Mouse (Mus musculus) testis, adult 2 months (tissue): Measurements from ENCODE around the gene Ppm1m. TPM values are rescaled to one million over a fixed set of nuclear protein-coding genes. Genes with fewer than 3 reads are reported as not detected.

ENCODE experiments used
- H3K27ac ChIP-seq: fragments of 200-500 bp; 2 replicates; pipeline ENCODE4 v1.5.1; 2012; ENCODE audit warnings: low read depth, low read length; ENCODE audit not compliant: control insufficient read depth, insufficient read depth
- H3K27me3 ChIP-seq: fragments of 200-500 bp; 2 replicates; pipeline ENCODE4 v1.6.1; 2012; ENCODE audit warnings: mild to moderate bottlenecking, low read length, moderate library complexity; ENCODE audit not compliant: control insufficient read depth, insufficient read depth
- H3K36me3 ChIP-seq: fragments of 200-500 bp; 2 replicates; pipeline ENCODE4 v1.6.1; 2012; ENCODE audit warnings: mild to moderate bottlenecking, low read length; ENCODE audit not compliant: control insufficient read depth, insufficient read depth
- H3K4me1 ChIP-seq: fragments of 200-500 bp; 2 replicates; pipeline ENCODE4 v1.6.1; 2012; ENCODE audit warnings: low read length; ENCODE audit not compliant: control insufficient read depth, insufficient read depth
- H3K4me3 ChIP-seq: fragments of 200-500 bp; 2 replicates; pipeline ENCODE4 v1.5.1; 2012; ENCODE audit warnings: low read depth, mild to moderate bottlenecking, low read length, moderate library complexity, mixed read lengths; ENCODE audit not compliant: control insufficient read depth
- CTCF ChIP-seq: fragments of 200-500 bp; IDR thresholded peaks from 2 replicates; pipeline ENCODE4 v1.5.1; 2012; ENCODE audit warnings: low read depth, mild to moderate bottlenecking, inconsistent platforms, low read length, moderate library complexity; ENCODE audit not compliant: control insufficient read depth, insufficient read depth, insufficient replicate concordance
- POLR2A ChIP-seq: fragments of 200-500 bp; IDR thresholded peaks from 2 replicates; pipeline ENCODE4 v1.6.1; 2012; ENCODE audit warnings: low read depth, mild to moderate bottlenecking, inconsistent platforms, low read length, moderate library complexity; ENCODE audit not compliant: control insufficient read depth
- polyA plus RNA-seq: library from polyadenylated mRNA; depleted of rRNA; stranded (reverse); fragments of >200 nt; gene quantifications from 2 replicates; pipeline ENCODE4 v1.2.3, GENCODE M21; 2012

Gene Ppm1m
- polyA plus RNA-seq, 1 experiment = 40.6 TPM

GRCm38 (mm10) chr9:106227790-106228429, 28.4 kb upstream of the Ppm1m start:
- H3K27me3 ChIP-seq = no peaks in the 10 kb centered on the region
- peak overlapping the region; percentile 23 for H3K27ac ChIP-seq
- H3K36me3 ChIP-seq = no peaks in the 10 kb centered on the region
- no peak overlapping the region for H3K4me3 ChIP-seq
- H3K4me1 ChIP-seq = peaks cover 7% of the 10 kb centered on the region
- TF ChIP-seq POLR2A = no peak
- TF ChIP-seq CTCF = no peak

GRCm38 (mm10) chr9:106226151-106226682, 26.7 kb upstream of the Ppm1m start:
- Histone ChIP-seq H3K36me3 (no peaks in the 10 kb centered on the region), H3K27me3 (no peaks in the 10 kb centered on the region), H3K4me3 (peak overlapping the region; percentile 41), H3K27ac (no peak overlapping the region), H3K4me1 (peaks cover 7% of the 10 kb centered on the region)
- no peak for TF ChIP-seq POLR2A

- Histone ChIP-seq H3K4me1 (peaks cover 7% of the 10 kb centered on the region), H3K4me3 (peak overlapping the region; percentile 41), H3K27ac (no peak overlapping the region), H3K27me3 (no peaks in the 10 kb centered on the region), H3K36me3 (no peaks in the 10 kb centered on the region)
- TF ChIP-seq CTCF (no peak), POLR2A (no peak)
Observed at GRCm38 (mm10) chr9:106225469-106226150, 26.1 kb upstream of the Ppm1m start.

- Histone ChIP-seq H3K27me3 (no peaks in the 10 kb centered on the region), H3K27ac (no peak overlapping the region; the same call in 1 of the 2 replicates), H3K36me3 (no peaks in the 10 kb centered on the region), H3K4me1 (peaks cover 7% of the 10 kb centered on the region), H3K4me3 (no peak overlapping the region)
- TF ChIP-seq CTCF (no peak), POLR2A (no peak)
Observed at GRCm38 (mm10) chr9:106222994-106223393, 23.4 kb upstream of the Ppm1m start.

- H3K27ac ChIP-seq = no peak within 1 kb of the TSS; the same call in 1 of the 2 replicates
- TF ChIP-seq POLR2A (no peak), CTCF (no peak)
- H3K4me1 ChIP-seq = peaks cover 7% of the 10 kb centered on the region
- no peaks in the 10 kb centered on the region for H3K27me3 ChIP-seq
- no peak within 1 kb of the TSS for H3K4me3 ChIP-seq
- H3K36me3 ChIP-seq = no peaks in the 10 kb centered on the region
Observed at GRCm38 (mm10) chr9:106222261-106222851, 22.8 kb upstream of the Ppm1m start, which contains the start of gene Tlr9. Tlr9 (plus strand) TSS chr9:106222598.

GRCm38 (mm10) chr9:106220894-106221523, 21.5 kb upstream of the Ppm1m start:
- no peak for TF ChIP-seq POLR2A
- TF ChIP-seq CTCF = no peak
- Histone ChIP-seq H3K4me1 (peaks cover 7% of the 10 kb centered on the region), H3K36me3 (no peaks in the 10 kb centered on the region), H3K27ac (no peak overlapping the region), H3K27me3 (no peaks in the 10 kb centered on the region), H3K4me3 (no peak overlapping the region)

- H3K4me1 ChIP-seq = peaks cover 4% of the 10 kb centered on the region
- no peak overlapping the region for H3K4me3 ChIP-seq
- no peak overlapping the region for H3K27ac ChIP-seq
- TF ChIP-seq CTCF = no peak
- no peak for TF ChIP-seq POLR2A
- no peaks in the 10 kb centered on the region for H3K27me3 ChIP-seq
- no peaks in the 10 kb centered on the region for H3K36me3 ChIP-seq
Observed at GRCm38 (mm10) chr9:106216971-106217370, 17.4 kb upstream of the Ppm1m start.
